Mouse (Mus musculus) midbrain, embryonic 11.5 days (tissue): ENCODE data around the gene Gucy2c. TPM values are rescaled to one million over a fixed set of nuclear protein-coding genes. Genes with fewer than 3 reads are reported as not detected.
A peak's percentile ranks its signal among the peaks of the same experiment; 100 is the strongest.

Source experiments
- ATAC-seq: fragments of 200-750 bp; cut with Nextera tagmentation; 2 replicates; pipeline ENCODE4 v1.8.0; 2017; ENCODE audit warnings: moderate TSS enrichment, moderate library complexity; ENCODE audit not compliant: low FRiP score
- DNase-seq: peaks from one replicate; pipeline ENCODE4 v3.0.0; 2015; ENCODE audit warnings: low spot score; ENCODE audit errors: missing footprints
- H3K27ac ChIP-seq: fragments of 300-500 bp; sonication (generic); 2 replicates; pipeline ENCODE4 v1.5.1; 2014; ENCODE audit warnings: low read depth, low read length
- H3K27me3 ChIP-seq: fragments of 300-500 bp; sonication (generic); 2 replicates; pipeline ENCODE4 v1.6.1; 2014; ENCODE audit warnings: mild to moderate bottlenecking, low read length, moderate library complexity, mixed read lengths; ENCODE audit not compliant: control insufficient read depth, insufficient read depth
- H3K36me3 ChIP-seq: fragments of 300-500 bp; sonication (generic); 2 replicates; pipeline ENCODE4 v1.6.1; 2014; ENCODE audit warnings: mild to moderate bottlenecking, low read length, moderate library complexity, mixed read lengths; ENCODE audit not compliant: control insufficient read depth, insufficient read depth
- H3K4me1 ChIP-seq: fragments of 300-500 bp; sonication (generic); 2 replicates; pipeline ENCODE4 v1.6.1; 2014; ENCODE audit warnings: low read length; ENCODE audit not compliant: control insufficient read depth, insufficient read depth
- H3K4me2 ChIP-seq: fragments of 300-500 bp; sonication (generic); 2 replicates; pipeline ENCODE4 v1.6.1; 2014; ENCODE audit warnings: mild to moderate bottlenecking, moderate library complexity
- H3K4me3 ChIP-seq: fragments of 300-500 bp; sonication (generic); 2 replicates; pipeline ENCODE4 v1.5.1; 2014; ENCODE audit warnings: low read depth, low read length
- H3K9ac ChIP-seq: fragments of 300-500 bp; sonication (generic); 2 replicates; pipeline ENCODE4 v1.6.1; 2014; ENCODE audit warnings: low read length
- H3K9me3 ChIP-seq: fragments of 300-500 bp; sonication (generic); 2 replicates; pipeline ENCODE4 v1.6.1; 2016; ENCODE audit warnings: low read length; ENCODE audit not compliant: control insufficient read depth
- WGBS: fragments of 180-500 bp; shearing (Covaris S2); extraction: QIAGEN DNeasy Blood & Tissue Kit; methylation state at CpG from one replicate; pipeline ENCODE4 v1.1.7; 2014; 5-methylcytosine and 5-hydroxymethylcytosine counted together
- polyA plus RNA-seq: library from polyadenylated mRNA; unstranded; fragments of >200 nt; fragmentation: Nextera tagmentation; extraction: Ambion mirVana; gene quantifications from 2 replicates; pipeline ENCODE4 v1.2.1, GENCODE M21; 2014

The Gucy2c gene
- polyA plus RNA-seq, 1 experiment from 2014 or later: 0.18 TPM

- Histone ChIP-seq H3K4me3 (no peak overlapping the region), H3K27ac (no peak overlapping the region), H3K9me3 (no peaks in the 10 kb centered on the region), H3K4me1 (no peaks in the 10 kb centered on the region), H3K4me2 (no peak overlapping the region), H3K27me3 (no peaks in the 10 kb centered on the region), H3K36me3 (peaks cover 47% of the 10 kb centered on the region), H3K9ac (no peak overlapping the region)
- ATAC-seq (no peak), DNase-seq (no peak)
- 92% methylated on average over 21 of the region's 21 CpGs for WGBS
Measured at GRCm38 (mm10) chr6:136816826-136817225, 35.3 kb upstream of the Gucy2c start.

- no peak overlapping the region for H3K27ac ChIP-seq
Measured at GRCm38 (mm10) chr6:136815381-136815780, 33.8 kb upstream of the Gucy2c start.

GRCm38 (mm10) chr6:136813117-136813516 lies 31.6 kb upstream of the Gucy2c start:
- Histone ChIP-seq H3K36me3 (peaks cover 30% of the 10 kb centered on the region), H3K4me3 (no peak overlapping the region), H3K4me1 (peaks cover 7% of the 10 kb centered on the region), H3K9me3 (no peaks in the 10 kb centered on the region), H3K27ac (no peak overlapping the region), H3K4me2 (no peak overlapping the region), H3K9ac (no peak overlapping the region), H3K27me3 (no peaks in the 10 kb centered on the region)
- ATAC-seq (no peak), DNase-seq (no peak)
- 53% methylated on average over 4 of the region's 4 CpGs for WGBS

More at GRCm38 (mm10) chr6:136815381-136815780, 33.8 kb upstream of the Gucy2c start:
- H3K9ac ChIP-seq: no peak overlapping the region
- ATAC-seq: no peak
- H3K9me3 ChIP-seq: no peaks in the 10 kb centered on the region
- no peak overlapping the region for H3K4me3 ChIP-seq
- no peaks in the 10 kb centered on the region for H3K27me3 ChIP-seq
- no peaks in the 10 kb centered on the region for H3K4me1 ChIP-seq
- DNase-seq: no peak
- 95% methylated on average over 7 of the region's 7 CpGs for WGBS
- peaks cover 38% of the 10 kb centered on the region for H3K36me3 ChIP-seq
- H3K4me2 ChIP-seq: no peak overlapping the region

GRCm38 (mm10) chr6:136811196-136811595 lies 29.6 kb upstream of the Gucy2c start:
- no peak overlapping the region for H3K9ac ChIP-seq
- DNase-seq (no peak), ATAC-seq (no peak)
- H3K27ac ChIP-seq: no peak overlapping the region
- H3K36me3 ChIP-seq: peaks cover 17% of the 10 kb centered on the region
- H3K4me2 ChIP-seq: no peak overlapping the region
- H3K27me3 ChIP-seq: no peaks in the 10 kb centered on the region
- H3K4me3 ChIP-seq: no peak overlapping the region
- WGBS: 87% methylated on average over 10 of the region's 10 CpGs
- no peaks in the 10 kb centered on the region for H3K9me3 ChIP-seq
- H3K4me1 ChIP-seq: peaks cover 7% of the 10 kb centered on the region

- no peak overlapping the region for H3K4me3 ChIP-seq
- peaks cover 7% of the 10 kb centered on the region for H3K36me3 ChIP-seq
- H3K9ac ChIP-seq: no peak overlapping the region
- peaks cover 7% of the 10 kb centered on the region for H3K4me1 ChIP-seq
- H3K27me3 ChIP-seq: no peaks in the 10 kb centered on the region
- 80% methylated on average over 13 of the region's 13 CpGs for WGBS
- H3K9me3 ChIP-seq: no peaks in the 10 kb centered on the region
- DNase-seq (no peak), ATAC-seq (no peak)
- no peak overlapping the region for H3K27ac ChIP-seq
- H3K4me2 ChIP-seq: peak overlapping the region; percentile 88; the same call in 1 of the 2 replicates
Measured at GRCm38 (mm10) chr6:136809673-136810072, 28.1 kb upstream of the Gucy2c start.

- peak overlapping the region; percentile 70; the same call in 1 of the 2 replicates for H3K9ac ChIP-seq
- H3K27ac ChIP-seq: no peak overlapping the region
- H3K27me3 ChIP-seq: no peaks in the 10 kb centered on the region
- H3K36me3 ChIP-seq: peaks cover 2% of the 10 kb centered on the region; the same call in 1 of the 2 replicates
- peak overlapping the region; percentile 88 for H3K4me2 ChIP-seq
- WGBS: 43% methylated on average over 14 of the region's 14 CpGs
- peak overlapping the region; percentile 77 for H3K4me3 ChIP-seq
- DNase-seq: no peak
- H3K4me1 ChIP-seq: peaks cover 7% of the 10 kb centered on the region
- H3K9me3 ChIP-seq: no peaks in the 10 kb centered on the region
- no peak for ATAC-seq
Measured at GRCm38 (mm10) chr6:136809077-136809476, 27.5 kb upstream of the Gucy2c start.

GRCm38 (mm10) chr6:136808631-136809046 lies 27.1 kb upstream of the Gucy2c start:
- no peaks in the 10 kb centered on the region for H3K9me3 ChIP-seq
- no peaks in the 10 kb centered on the region for H3K27me3 ChIP-seq
- peak; percentile 12 for ATAC-seq
- DNase-seq: peak; percentile 88
- peaks cover 7% of the 10 kb centered on the region for H3K4me1 ChIP-seq
- peak overlapping the region; percentile 88 for H3K4me2 ChIP-seq
- 2% methylated on average over 28 of the region's 28 CpGs for WGBS
- H3K36me3 ChIP-seq: no peaks in the 10 kb centered on the region
- peak overlapping the region; percentile 77 for H3K4me3 ChIP-seq
- H3K27ac ChIP-seq: no peak overlapping the region
- peak overlapping the region; percentile 70 for H3K9ac ChIP-seq

- WGBS: under 1% methylated on average over 34 of the region's 34 CpGs
- Histone ChIP-seq H3K4me1 (peaks cover 12% of the 10 kb centered on the region), H3K9ac (peak within 1 kb of the TSS; percentile 70), H3K27ac (0 out of 2 replicates have a peak within 1 kb of the TSS, but pooled peaks have one; percentile 30), H3K36me3 (no peaks in the 10 kb centered on the region), H3K4me2 (peak within 1 kb of the TSS; percentile 88), H3K9me3 (no peaks in the 10 kb centered on the region), H3K4me3 (peak within 1 kb of the TSS; percentile 77), H3K27me3 (no peaks in the 10 kb centered on the region)
- DNase-seq: peak; percentile 99
- ATAC-seq: peak; percentile 88
Measured at GRCm38 (mm10) chr6:136808014-136808417, 26.5 kb upstream of the Gucy2c start, which contains the start of gene H2afj. H2afj (plus strand) TSS chr6:136808244.

- peak; percentile 3 for ATAC-seq
- Histone ChIP-seq H3K4me3 (peak overlapping the region; percentile 77), H3K27ac (0 out of 2 replicates have a peak overlapping the region, but pooled peaks have one; percentile 30), H3K9ac (peak overlapping the region; percentile 47), H3K9me3 (no peaks in the 10 kb centered on the region), H3K4me2 (peak overlapping the region; percentile 88), H3K4me1 (peaks cover 13% of the 10 kb centered on the region), H3K27me3 (no peaks in the 10 kb centered on the region), H3K36me3 (no peaks in the 10 kb centered on the region)
- peak; percentile 82 for DNase-seq
- 31% methylated on average over 18 of the region's 18 CpGs for WGBS
Measured at GRCm38 (mm10) chr6:136807395-136808013, 25.9 kb upstream of the Gucy2c start.
